Mouse (Mus musculus): Measurements from ENCODE around the gene Arhgap42. TPM values are rescaled to one million over a fixed set of nuclear protein-coding genes. Genes with fewer than 3 reads are reported as not detected.

Gene Arhgap42
- polyA plus RNA-seq, 1 experiment from 2014 or later, result 12.3 TPM

DNA sequence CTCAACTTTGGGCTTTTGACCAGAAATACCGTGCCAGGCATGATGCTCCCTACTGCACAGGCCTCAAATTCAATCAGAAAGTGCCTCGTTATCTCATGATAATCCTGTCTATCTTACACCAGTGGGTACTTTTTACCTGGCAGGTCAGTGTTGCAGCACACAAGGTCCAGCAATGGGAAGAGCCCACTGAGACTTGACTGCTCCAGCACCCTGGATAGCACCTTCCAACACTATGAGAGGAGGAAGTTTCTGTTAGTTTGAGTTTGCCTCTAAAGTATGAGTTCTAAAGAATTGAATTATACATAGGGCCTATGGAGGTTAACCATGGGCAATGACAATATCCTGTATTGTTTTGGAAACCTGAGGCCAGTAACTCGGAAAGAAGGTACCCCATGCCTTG, 256.6 kb downstream of the Arhgap42 start:
- no peak for ATAC-seq
- H3K27ac ChIP-seq (ENCODE audit: low read depth, low read length), result no peak overlapping the region
- no peak for DNase-seq (ENCODE audit: low spot score)
- H3K27me3 ChIP-seq (replicated peaks; ENCODE audit: control insufficient read depth, insufficient read depth, low read length), result no peaks in the 10 kb centered on the region
- no peak overlapping the region for H3K4me3 ChIP-seq (ENCODE audit: low read depth, low read length)
- no peaks in the 10 kb centered on the region for H3K36me3 ChIP-seq (ENCODE audit: control insufficient read depth, insufficient read depth, low read length)
- 73% methylated on average over 3 of the region's 3 CpGs for WGBS
- no peaks in the 10 kb centered on the region for H3K9me3 ChIP-seq (replicated peaks; ENCODE audit: control insufficient read depth, low read length)
- no peak overlapping the region for H3K4me2 ChIP-seq (ENCODE audit: low read length)
- no peak overlapping the region for H3K9ac ChIP-seq (ENCODE audit: low read length)
- H3K4me1 ChIP-seq (ENCODE audit: control insufficient read depth, insufficient read depth, low read length), result no peaks in the 10 kb centered on the region

DNA sequence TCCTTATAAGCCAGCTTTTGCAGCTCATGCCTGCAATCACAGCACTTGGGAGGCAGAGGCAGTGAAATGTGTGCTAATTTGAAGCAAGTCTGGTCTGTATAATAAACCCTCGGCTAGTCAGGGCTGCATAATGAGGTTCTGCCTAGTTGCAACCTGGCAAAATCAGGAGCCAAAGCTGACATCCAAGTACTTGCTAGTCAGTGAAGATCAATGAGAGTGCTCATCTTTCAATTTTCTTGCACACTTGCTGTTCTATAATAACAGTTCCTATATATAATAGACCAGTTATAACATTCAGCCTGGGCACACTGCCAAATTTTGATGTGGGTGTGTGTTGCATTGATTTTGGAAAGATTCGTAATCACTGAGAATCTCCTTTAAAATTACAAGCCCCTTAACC, 261.1 kb downstream of the Arhgap42 start:
- no peaks in the 10 kb centered on the region for H3K9me3 ChIP-seq (replicated peaks; ENCODE audit: control insufficient read depth, low read length)
- DNase-seq (ENCODE audit: low spot score) (peak; percentile 51), ATAC-seq (peak; percentile 32; the same call in 1 of the 2 replicates)
- no peaks in the 10 kb centered on the region for H3K36me3 ChIP-seq (ENCODE audit: control insufficient read depth, insufficient read depth, low read length)
- H3K27ac ChIP-seq (ENCODE audit: low read depth, low read length), result no peak overlapping the region
- H3K9ac ChIP-seq (ENCODE audit: low read length), result no peak overlapping the region
- H3K4me3 ChIP-seq (ENCODE audit: low read depth, low read length), result no peak overlapping the region
- H3K4me1 ChIP-seq (ENCODE audit: control insufficient read depth, insufficient read depth, low read length), result no peaks in the 10 kb centered on the region
- H3K27me3 ChIP-seq (replicated peaks; ENCODE audit: control insufficient read depth, insufficient read depth, low read length), result no peaks in the 10 kb centered on the region
- 26% methylated on average over 2 of the region's 2 CpGs for WGBS
- no peak overlapping the region for H3K4me2 ChIP-seq (ENCODE audit: low read length)

DNA sequence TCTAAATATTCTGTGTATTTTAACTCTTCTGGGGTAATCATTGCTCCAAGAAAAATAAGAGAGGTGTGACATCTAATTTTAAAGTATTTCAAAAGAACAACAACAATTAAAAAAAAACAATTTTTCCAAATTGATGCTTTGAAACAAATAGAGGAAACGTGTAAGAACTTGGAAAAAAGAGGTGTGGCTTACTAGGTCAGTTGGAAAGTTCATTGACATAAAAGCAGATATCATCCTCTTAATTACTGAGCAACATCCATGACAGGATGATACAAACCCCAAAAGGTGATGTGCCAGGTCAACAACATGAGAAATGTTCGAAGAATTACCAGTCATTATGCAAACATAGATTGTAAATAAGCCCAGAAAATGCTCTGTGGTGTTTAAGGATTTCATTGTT, 267.4 kb downstream of the Arhgap42 start, which contains the start of gene Gm16485:
TSS of gene Gm16485 (plus strand) at position 301 of the 400 bp plus-strand sequence.
- ATAC-seq, result no peak
- H3K4me3 ChIP-seq (ENCODE audit: low read depth, low read length), result no peak within 1 kb of the TSS
- H3K4me1 ChIP-seq (ENCODE audit: control insufficient read depth, insufficient read depth, low read length), result no peaks in the 10 kb centered on the region
- H3K4me2 ChIP-seq (ENCODE audit: low read length), result no peak within 1 kb of the TSS
- H3K9me3 ChIP-seq (replicated peaks; ENCODE audit: control insufficient read depth, low read length), result no peaks in the 10 kb centered on the region
- no peaks in the 10 kb centered on the region for H3K36me3 ChIP-seq (ENCODE audit: control insufficient read depth, insufficient read depth, low read length)
- H3K27me3 ChIP-seq (replicated peaks; ENCODE audit: control insufficient read depth, insufficient read depth, low read length), result no peaks in the 10 kb centered on the region
- WGBS, result 84% methylated on average over 2 of the region's 2 CpGs
- H3K9ac ChIP-seq (ENCODE audit: low read length), result no peak within 1 kb of the TSS
- no peak within 1 kb of the TSS for H3K27ac ChIP-seq (ENCODE audit: low read depth, low read length)
- DNase-seq (ENCODE audit: low spot score), result no peak

- DNase-seq (ENCODE audit: low spot score) (peak; percentile 36), ATAC-seq (0 out of 2 replicates have a peak, but pooled peaks have one; percentile 26)
- H3K4me3 ChIP-seq (ENCODE audit: low read depth, low read length), result no peak overlapping the region
- no peaks in the 10 kb centered on the region for H3K27me3 ChIP-seq (replicated peaks; ENCODE audit: control insufficient read depth, insufficient read depth, low read length)
- H3K27ac ChIP-seq (ENCODE audit: low read depth, low read length), result no peak overlapping the region
- H3K9me3 ChIP-seq (replicated peaks; ENCODE audit: control insufficient read depth, low read length), result no peaks in the 10 kb centered on the region
- no peaks in the 10 kb centered on the region for H3K36me3 ChIP-seq (ENCODE audit: control insufficient read depth, insufficient read depth, low read length)
- WGBS, result 65% methylated on average over 7 of the region's 7 CpGs
- H3K9ac ChIP-seq (ENCODE audit: low read length), result no peak overlapping the region
- no peaks in the 10 kb centered on the region for H3K4me1 ChIP-seq (ENCODE audit: control insufficient read depth, insufficient read depth, low read length)
- no peak overlapping the region for H3K4me2 ChIP-seq (ENCODE audit: low read length)
Measured at GRCm38 (mm10) chr9:8970240-8970639, 268.7 kb downstream of the Arhgap42 start.

GRCm38 (mm10) chr9:8964512-8965133, 274.3 kb downstream of the Arhgap42 start:
- peak; percentile 62; the same call in 1 of the 2 replicates for ATAC-seq
- H3K27ac ChIP-seq (ENCODE audit: low read depth, low read length), result no peak overlapping the region
- H3K9me3 ChIP-seq (replicated peaks; ENCODE audit: control insufficient read depth, low read length), result no peaks in the 10 kb centered on the region
- DNase-seq (ENCODE audit: low spot score), result peak; percentile 59
- no peaks in the 10 kb centered on the region for H3K36me3 ChIP-seq (ENCODE audit: control insufficient read depth, insufficient read depth, low read length)
- H3K9ac ChIP-seq (ENCODE audit: low read length), result no peak overlapping the region
- 73% methylated on average over 8 of the region's 8 CpGs for WGBS
- H3K4me2 ChIP-seq (ENCODE audit: low read length), result no peak overlapping the region
- H3K4me1 ChIP-seq (ENCODE audit: control insufficient read depth, insufficient read depth, low read length), result no peaks in the 10 kb centered on the region
- H3K27me3 ChIP-seq (replicated peaks; ENCODE audit: control insufficient read depth, insufficient read depth, low read length), result no peaks in the 10 kb centered on the region
- H3K4me3 ChIP-seq (ENCODE audit: low read depth, low read length), result no peak overlapping the region

DNA sequence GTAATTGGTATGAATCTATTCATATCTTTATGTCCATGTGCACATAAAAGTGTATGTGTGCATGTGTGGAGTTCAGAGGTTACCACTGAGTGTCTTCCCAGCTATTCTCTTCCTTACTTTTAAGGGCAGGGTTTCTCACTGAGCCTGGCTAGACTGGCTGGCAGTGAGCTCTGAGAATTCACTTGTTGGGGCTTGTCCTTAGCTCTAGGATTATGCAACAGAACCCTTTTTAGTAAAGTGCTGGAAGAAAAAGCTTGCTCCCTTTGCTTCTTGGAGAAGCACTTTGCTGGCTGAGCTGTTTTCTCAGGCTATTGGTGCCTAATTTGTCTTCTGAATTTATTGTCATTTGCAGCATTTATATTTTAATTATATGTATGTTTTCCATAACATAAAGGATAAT, 285.6 kb downstream of the Arhgap42 start:
- Histone ChIP-seq H3K27me3 (replicated peaks; ENCODE audit: control insufficient read depth, insufficient read depth, low read length) (no peaks in the 10 kb centered on the region), H3K4me1 (ENCODE audit: control insufficient read depth, insufficient read depth, low read length) (no peaks in the 10 kb centered on the region), H3K4me3 (ENCODE audit: low read depth, low read length) (no peak overlapping the region), H3K27ac (ENCODE audit: low read depth, low read length) (no peak overlapping the region), H3K9me3 (replicated peaks; ENCODE audit: control insufficient read depth, low read length) (no peaks in the 10 kb centered on the region), H3K36me3 (ENCODE audit: control insufficient read depth, insufficient read depth, low read length) (no peaks in the 10 kb centered on the region), H3K9ac (ENCODE audit: low read length) (no peak overlapping the region), H3K4me2 (ENCODE audit: low read length) (no peak overlapping the region)
- DNase-seq (ENCODE audit: low spot score) (no peak), ATAC-seq (no peak)

Data from forebrain, embryonic 14.5 days (tissue).